Mouse (Mus musculus) C2C12 (cell line): ENCODE measurements around the gene Vmn2r101. TPM values are rescaled to one million over a fixed set of nuclear protein-coding genes. Genes with fewer than 3 reads are reported as not detected.

Source experiments
- H3K27me3 ChIP-seq: one replicate; pipeline ENCODE4 v1.6.1; 2011; ENCODE audit not compliant: control insufficient read depth, insufficient read depth, insufficient read length
- H3K36me3 ChIP-seq: one replicate; pipeline ENCODE4 v1.6.1; 2011; ENCODE audit not compliant: control insufficient read depth, insufficient read depth
- H3K4me3 ChIP-seq: one replicate; pipeline ENCODE4 v1.5.1; 2011; ENCODE audit warnings: mild to moderate bottlenecking, control low read depth; ENCODE audit not compliant: poor library complexity, insufficient read depth, severe bottlenecking
- H3K79me2 ChIP-seq: one replicate; pipeline ENCODE4 v1.6.1; 2011; ENCODE audit not compliant: control insufficient read depth, insufficient read depth
- H3K79me3 ChIP-seq: one replicate; pipeline ENCODE4 v1.6.1; 2011; ENCODE audit warnings: low read depth, control low read depth
- H3ac ChIP-seq: one replicate; pipeline ENCODE3; 2011; ENCODE audit warnings: low read depth; ENCODE audit not compliant: control insufficient read depth, insufficient read length
- CEBPB ChIP-seq: IDR thresholded peaks from one replicate; pipeline ENCODE4 v1.6.1; 2011; ENCODE audit warnings: low read depth, mild to moderate bottlenecking, control low read depth, moderate library complexity
- CTCF ChIP-seq: IDR thresholded peaks from one replicate; pipeline ENCODE4 v1.5.1; 2011; ENCODE audit not compliant: control insufficient read depth, insufficient read depth, insufficient read length
- FOSL1 ChIP-seq: IDR thresholded peaks from one replicate; pipeline ENCODE4 v1.8.0; 2011; ENCODE audit warnings: mild to moderate bottlenecking, low read length; ENCODE audit not compliant: poor library complexity, insufficient read depth, severe bottlenecking
- MAX ChIP-seq: IDR thresholded peaks from one replicate; pipeline ENCODE4 v1.6.1; 2011; ENCODE audit warnings: mild to moderate bottlenecking, control low read depth
- MYOD1 ChIP-seq: IDR thresholded peaks from one replicate; pipeline ENCODE4 v1.6.1; 2011; ENCODE audit warnings: low read depth; ENCODE audit not compliant: control insufficient read depth, insufficient read length
- MYOG ChIP-seq: IDR thresholded peaks from one replicate; pipeline ENCODE4 v1.6.1; 2011; ENCODE audit not compliant: control insufficient read depth, insufficient read length; ENCODE audit errors: extremely low read depth
- USF1 ChIP-seq: IDR thresholded peaks from one replicate; pipeline ENCODE4 v1.6.1; 2011; ENCODE audit warnings: low read depth, mild to moderate bottlenecking, control low read depth, moderate library complexity
- long read RNA-seq, 2 experiments: library from polyadenylated mRNA; unstranded; transcript quantifications; one replicate each; pipeline ENCODE4 v2.0.0; 2019 to 2020
- polyA plus RNA-seq: library from polyadenylated mRNA; unstranded; fragments of >200 nt; fragmentation: generic; extraction: Trizol; gene quantifications from one replicate; pipeline ENCODE4 v1.2.1, GENCODE M21; 2012; ENCODE audit warnings: missing spikeins

Gene Vmn2r101
- polyA plus RNA-seq = not detected
- long read RNA-seq, experiment 1 = 0 reads
- long read RNA-seq, experiment 2 = 0 reads

- H3K36me3 ChIP-seq = no peaks in the 10 kb centered on the region
- H3K79me2 ChIP-seq = no peaks in the 10 kb centered on the region
- no peak within 1 kb of the TSS for H3ac ChIP-seq
- TF ChIP-seq CTCF (no peak), MYOG (no peak), FOSL1 (no peak), CEBPB (no peak)
- no peaks in the 10 kb centered on the region for H3K79me3 ChIP-seq
- H3K4me3 ChIP-seq = no peak within 1 kb of the TSS
- no peaks in the 10 kb centered on the region for H3K27me3 ChIP-seq
These were observed at the start of gene Vmn2r101 for GRCm38 (mm10) chr17:19576927-19577326. Gene Vmn2r101 (plus strand): TSS chr17:19577227.

GRCm38 (mm10) chr17:19629328-19629727 is 52.3 kb downstream of the Vmn2r101 start:
- H3K79me3 ChIP-seq = no peaks in the 10 kb centered on the region
- H3K4me3 ChIP-seq = no peak overlapping the region
- H3K79me2 ChIP-seq = no peaks in the 10 kb centered on the region
- no peaks in the 10 kb centered on the region for H3K27me3 ChIP-seq
- H3K36me3 ChIP-seq = no peaks in the 10 kb centered on the region
- H3ac ChIP-seq = no peak overlapping the region
- TF ChIP-seq CTCF (no peak), USF1 (no peak), CEBPB (no peak), MYOG (no peak), MYOD1 (no peak), FOSL1 (no peak), MAX (no peak)

DNA sequence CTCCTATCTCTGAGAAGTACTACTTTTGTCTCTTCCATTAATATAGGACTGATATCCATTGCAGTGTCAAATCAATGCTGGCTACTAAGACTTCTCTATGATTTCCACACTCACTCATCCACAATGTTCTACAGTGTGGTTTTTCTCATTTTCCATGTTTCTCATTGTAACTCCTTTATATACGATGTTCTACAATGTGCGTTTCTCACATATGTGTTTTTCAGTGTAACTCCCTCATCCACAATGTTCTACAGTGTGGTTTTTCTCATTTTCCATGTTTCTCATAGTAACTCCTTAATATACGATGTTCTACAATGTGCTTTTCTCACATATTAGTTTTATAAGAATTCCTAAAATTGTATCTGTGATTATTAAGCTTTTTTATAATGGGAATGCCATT is 81.4 kb downstream of the Vmn2r101 start:
- Histone ChIP-seq H3K79me2 (no peaks in the 10 kb centered on the region), H3K79me3 (no peaks in the 10 kb centered on the region), H3ac (no peak overlapping the region), H3K36me3 (no peaks in the 10 kb centered on the region), H3K4me3 (no peak overlapping the region), H3K27me3 (no peaks in the 10 kb centered on the region)
- TF ChIP-seq USF1 (no peak), FOSL1 (no peak), MYOG (no peak), CEBPB (no peak), MAX (no peak), CTCF (no peak), MYOD1 (no peak)

DNA sequence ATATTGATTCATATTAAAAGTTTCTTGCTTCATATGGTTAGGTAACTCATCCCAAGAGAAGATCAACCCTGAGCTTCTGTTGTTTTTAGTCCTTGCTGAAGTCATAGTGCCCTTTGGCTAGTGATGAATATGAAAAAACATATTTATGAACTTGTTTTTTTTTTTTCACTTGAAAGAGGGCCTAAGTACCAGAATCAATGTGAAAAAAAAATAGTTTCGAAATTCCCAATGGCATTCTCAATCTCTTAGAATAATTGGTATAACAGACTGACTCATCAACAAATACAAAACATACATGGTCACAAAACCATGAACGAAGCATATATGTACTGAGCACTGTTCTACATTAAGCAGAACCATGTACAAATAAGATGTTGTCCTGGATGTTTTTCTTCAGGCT is 83.0 kb downstream of the Vmn2r101 start, which contains the start of gene Vmn2r102:
TSS of gene Vmn2r102 (plus strand) at position 301 of the 400 bp plus-strand sequence.
- Histone ChIP-seq H3K27me3 (no peaks in the 10 kb centered on the region), H3K79me3 (no peaks in the 10 kb centered on the region), H3K4me3 (no peak within 1 kb of the TSS), H3ac (no peak within 1 kb of the TSS), H3K79me2 (no peaks in the 10 kb centered on the region), H3K36me3 (no peaks in the 10 kb centered on the region)
- TF ChIP-seq CEBPB (no peak), MYOG (no peak), CTCF (no peak), USF1 (no peak), MYOD1 (no peak), FOSL1 (no peak), MAX (no peak)

Other genes starting within 250 kb of the Vmn2r101 start
- gene Vmn2r99, start 215.3 kb upstream of the Vmn2r101 start, polyA plus RNA-seq = not detected
- gene Vmn2r100, start 72.5 kb upstream of the Vmn2r101 start, polyA plus RNA-seq = not detected
- not detected for gene Vmn2r102, start 83.1 kb downstream of the Vmn2r101 start, polyA plus RNA-seq
- gene Vmn2r103, start 196.1 kb downstream of the Vmn2r101 start, polyA plus RNA-seq = not detected